Mouse (Mus musculus) forebrain, embryonic 10.5 days (tissue): ENCODE results near the gene Pacsin1. TPM values are rescaled to one million over a fixed set of nuclear protein-coding genes. Genes with fewer than 3 reads are reported as not detected.

Experiments used
- DNase-seq: peaks from one replicate; pipeline ENCODE4 v3.0.0-alpha.2; 2017; ENCODE audit warnings: low spot score; ENCODE audit errors: extremely low spot score
- H3K27ac ChIP-seq: fragments of 300-500 bp; sonication (generic); 2 replicates; pipeline ENCODE4 v1.5.1; 2016; ENCODE audit warnings: mild to moderate bottlenecking
- H3K27me3 ChIP-seq: fragments of 300-500 bp; sonication (generic); 2 replicates; pipeline ENCODE4 v1.6.1; 2016; ENCODE audit warnings: mild to moderate bottlenecking; ENCODE audit not compliant: poor library complexity, severe bottlenecking
- H3K36me3 ChIP-seq: fragments of 300-500 bp; sonication (generic); replicated peaks from 2 replicates; pipeline ENCODE4 v1.6.1; 2016; ENCODE audit warnings: mild to moderate bottlenecking, moderate library complexity
- H3K4me1 ChIP-seq: fragments of 300-500 bp; sonication (generic); 2 replicates; pipeline ENCODE4 v1.6.1; 2016
- H3K4me3 ChIP-seq: fragments of 300-500 bp; sonication (generic); 2 replicates; pipeline ENCODE4 v1.5.1; 2016; ENCODE audit warnings: mild to moderate bottlenecking, moderate library complexity
- H3K9me3 ChIP-seq: fragments of 300-500 bp; sonication (generic); 2 replicates; pipeline ENCODE4 v1.6.1; 2016; ENCODE audit warnings: mild to moderate bottlenecking, moderate library complexity
- WGBS: fragments of 180-500 bp; shearing (Covaris S2); methylation state at CpG from one replicate; pipeline ENCODE4 v1.1.7; 2016; 5-methylcytosine and 5-hydroxymethylcytosine counted together
- polyA plus RNA-seq: library from polyadenylated mRNA; unstranded; fragments of >200 nt; fragmentation: Nextera tagmentation; extraction: Ambion mirVana; gene quantifications from 2 replicates; pipeline ENCODE4 v1.2.1, GENCODE M21; 2016

Gene Pacsin1
- polyA plus RNA-seq = 4.3 TPM in 2 replicates

DNA sequence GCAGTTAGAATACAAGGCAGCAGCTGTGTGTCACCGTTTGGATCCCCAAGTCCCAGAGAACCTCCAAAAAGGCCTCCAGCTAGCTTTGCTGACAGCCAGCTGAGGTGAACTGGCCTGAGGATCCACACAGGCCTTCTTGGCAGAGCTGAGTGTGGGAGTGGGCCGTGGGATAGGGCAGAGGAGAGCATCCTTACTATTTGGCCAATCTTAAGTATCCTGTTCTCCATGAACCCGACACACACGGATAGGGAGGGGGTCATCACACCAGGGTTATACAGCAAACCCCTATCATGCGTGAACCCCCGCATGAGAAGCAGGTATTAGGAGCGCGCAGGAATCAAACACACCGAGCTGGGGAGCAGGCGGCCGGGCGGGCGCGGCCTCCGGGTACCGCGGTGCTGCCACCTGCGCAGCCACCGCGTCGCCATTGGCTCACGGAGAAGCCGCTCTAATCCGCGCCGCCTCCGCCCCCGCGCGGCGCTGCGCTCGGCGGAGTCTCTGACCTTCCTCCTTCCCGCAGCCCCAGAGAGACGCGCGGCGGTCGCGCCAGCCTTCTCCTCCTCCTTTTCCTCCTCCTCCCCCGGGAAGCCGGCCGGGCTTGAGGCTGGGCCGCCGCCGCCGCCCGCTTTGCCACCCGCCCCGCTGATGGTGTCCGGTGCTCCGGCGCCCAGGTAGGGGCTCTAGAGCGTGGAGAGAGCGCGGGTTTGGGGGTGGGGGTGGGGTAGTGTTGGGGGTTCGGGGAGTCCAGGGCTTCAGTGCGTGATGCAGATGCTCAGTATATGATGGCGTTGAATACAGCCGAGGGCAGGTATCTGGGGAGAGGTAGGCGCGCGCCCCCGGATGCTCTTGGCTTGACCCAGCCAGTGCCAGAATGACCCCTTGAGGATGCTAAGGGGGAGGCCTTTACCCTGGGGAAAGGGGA lies at the start of gene Pacsin1:
Pacsin1 (plus strand) TSS at position 421 of the 922 bp plus-strand sequence.
- WGBS = 2% methylated on average over 64 of the region's 65 CpGs
- H3K27ac ChIP-seq = peak within 1 kb of the TSS; percentile 78
- H3K36me3 ChIP-seq = no peaks in the 10 kb centered on the region
- H3K4me3 ChIP-seq = peak within 1 kb of the TSS; percentile 65
- H3K9me3 ChIP-seq = no peaks in the 10 kb centered on the region
- peak; percentile 48 for DNase-seq
- peaks cover 52% of the 10 kb centered on the region for H3K27me3 ChIP-seq
- peaks cover 25% of the 10 kb centered on the region for H3K4me1 ChIP-seq

DNA sequence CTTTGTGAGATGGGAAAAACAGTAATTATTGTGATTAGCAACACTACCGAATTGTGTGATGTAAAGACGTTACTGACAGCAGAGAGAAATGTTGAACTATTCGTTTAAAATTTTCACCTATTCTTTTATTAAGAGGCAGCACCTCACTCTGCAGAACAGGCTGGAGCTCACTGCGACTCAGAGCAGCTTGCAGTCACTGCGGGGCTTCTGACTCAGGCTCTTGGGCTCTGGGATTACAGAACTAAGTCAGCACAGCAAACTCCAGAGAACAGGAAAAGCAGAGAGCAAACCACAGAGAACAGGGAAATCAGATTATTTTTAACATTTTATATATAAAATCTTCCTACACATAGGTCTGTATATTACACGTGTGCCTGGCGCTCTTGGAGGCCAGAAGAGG lies 45.7 kb upstream of the Pacsin1 start:
- no peak overlapping the region for H3K4me3 ChIP-seq
- no peaks in the 10 kb centered on the region for H3K27me3 ChIP-seq
- 91% methylated on average over 7 of the region's 7 CpGs for WGBS
- DNase-seq = no peak
- H3K36me3 ChIP-seq = peaks cover 59% of the 10 kb centered on the region
- no peak overlapping the region for H3K27ac ChIP-seq
- H3K9me3 ChIP-seq = no peaks in the 10 kb centered on the region
- H3K4me1 ChIP-seq = peaks cover 22% of the 10 kb centered on the region

DNA sequence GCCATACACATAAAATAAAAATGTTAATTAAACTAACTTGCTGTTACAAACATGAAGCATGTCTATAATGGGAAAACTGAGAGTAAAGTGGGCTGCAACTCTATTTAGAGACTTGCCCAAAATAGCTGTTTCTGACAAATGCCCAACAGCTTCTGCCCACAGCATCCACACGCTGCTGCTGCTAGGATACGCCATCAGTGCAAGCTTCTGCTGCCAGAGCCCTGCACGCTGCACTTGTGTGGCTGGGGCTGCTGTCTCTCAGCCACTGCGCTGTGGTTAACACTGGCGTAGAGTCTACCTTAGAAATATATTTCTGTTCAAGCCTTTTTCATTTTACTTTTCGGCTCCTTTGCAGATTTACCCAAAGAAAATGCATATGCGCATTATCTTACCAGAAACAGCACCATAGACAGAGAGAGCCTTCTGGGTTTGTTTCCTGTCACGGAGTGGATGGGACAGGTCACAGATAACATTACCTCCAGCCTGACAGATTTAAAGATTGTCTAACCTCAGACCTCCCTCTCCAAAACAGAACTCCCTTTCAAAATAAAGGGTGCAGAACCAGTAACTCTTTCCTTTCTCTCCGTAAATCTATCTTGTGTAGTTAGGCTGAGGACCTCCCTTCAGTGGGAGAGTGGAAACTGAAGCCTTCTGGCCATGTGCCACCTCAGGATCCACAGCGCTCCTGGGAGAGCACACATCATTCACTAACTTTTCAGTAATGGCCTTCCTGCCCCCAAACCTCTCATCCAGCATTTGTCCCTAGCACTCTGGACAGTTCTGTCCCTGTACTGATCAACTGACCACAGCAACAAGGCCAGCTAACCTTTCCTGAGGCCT lies 44.4 kb upstream of the Pacsin1 start:
- H3K9me3 ChIP-seq = no peaks in the 10 kb centered on the region
- WGBS = 90% methylated on average over 10 of the region's 10 CpGs
- no peak overlapping the region for H3K4me3 ChIP-seq
- H3K36me3 ChIP-seq = peaks cover 64% of the 10 kb centered on the region
- no peak overlapping the region for H3K27ac ChIP-seq
- H3K27me3 ChIP-seq = no peaks in the 10 kb centered on the region
- peaks cover 26% of the 10 kb centered on the region for H3K4me1 ChIP-seq
- no peak for DNase-seq

DNA sequence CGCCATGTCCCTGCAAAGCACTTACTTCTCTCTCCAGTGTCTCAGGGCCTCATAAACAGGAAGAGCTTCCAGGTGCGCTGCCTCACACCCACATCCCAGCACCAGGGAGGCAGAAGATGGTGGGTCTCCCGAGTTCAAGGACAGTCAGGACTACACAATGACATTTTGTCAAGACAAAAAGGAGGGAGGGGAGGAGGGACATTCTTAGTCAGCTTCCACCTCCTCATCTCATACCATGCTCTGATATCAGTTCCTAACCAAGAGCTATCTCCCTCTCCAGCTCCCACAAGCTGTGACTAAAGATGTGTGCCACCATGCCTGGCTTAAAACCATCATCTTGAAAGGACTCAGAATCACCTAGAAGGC lies 43.8 kb upstream of the Pacsin1 start:
- Histone ChIP-seq H3K4me1 (peaks cover 26% of the 10 kb centered on the region), H3K27me3 (no peaks in the 10 kb centered on the region), H3K36me3 (peaks cover 68% of the 10 kb centered on the region), H3K27ac (no peak overlapping the region), H3K4me3 (no peak overlapping the region), H3K9me3 (peaks cover 1% of the 10 kb centered on the region; the same call in 1 of the 2 replicates)
- no peak for DNase-seq
- WGBS = 79% methylated on average over 3 of the region's 3 CpGs

DNA sequence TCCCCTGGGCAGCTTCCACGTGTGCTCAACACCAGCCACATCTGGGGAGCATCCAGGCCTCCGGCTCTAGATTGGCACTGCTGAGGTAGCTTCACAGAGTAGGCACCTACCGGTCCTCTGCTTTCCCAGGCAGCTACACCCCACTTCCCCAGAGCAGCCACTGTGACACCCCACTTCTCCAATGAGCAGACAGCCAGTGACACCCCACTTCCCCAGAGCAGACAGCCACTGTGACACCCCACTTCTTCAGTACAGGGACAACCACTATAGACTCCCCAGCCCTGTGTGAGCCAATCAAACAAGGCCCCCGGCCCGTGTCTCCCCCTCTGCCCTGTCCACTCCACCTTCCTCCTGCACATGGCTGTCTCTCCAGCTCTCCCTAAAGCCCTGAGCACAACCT lies 43.3 kb upstream of the Pacsin1 start:
- no peak overlapping the region for H3K4me3 ChIP-seq
- H3K4me1 ChIP-seq = peaks cover 26% of the 10 kb centered on the region
- no peaks in the 10 kb centered on the region for H3K27me3 ChIP-seq
- peaks cover 6% of the 10 kb centered on the region for H3K9me3 ChIP-seq
- DNase-seq = no peak
- no peak overlapping the region for H3K27ac ChIP-seq
- WGBS = 90% methylated on average over 5 of the region's 5 CpGs
- peaks cover 70% of the 10 kb centered on the region for H3K36me3 ChIP-seq

DNA sequence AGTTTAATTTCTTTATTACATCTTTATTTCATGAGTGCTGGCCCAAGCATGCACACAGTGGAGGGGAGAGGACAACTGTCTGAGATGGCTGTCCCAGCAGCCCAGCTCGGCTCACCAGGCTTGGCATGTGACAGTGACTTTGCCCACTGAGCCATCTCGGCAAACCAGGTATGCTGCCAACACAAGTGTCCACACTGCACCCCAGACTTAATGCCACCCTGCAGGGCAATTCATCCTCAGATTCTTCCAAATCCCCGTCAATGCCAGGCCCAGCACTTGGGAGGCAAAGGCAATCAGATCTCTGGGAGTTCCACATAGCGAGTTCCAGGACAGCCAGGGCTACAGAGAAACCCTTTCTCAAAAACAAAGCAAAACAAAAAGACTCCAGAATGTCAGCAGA lies 42.3 kb upstream of the Pacsin1 start:
- Histone ChIP-seq H3K27me3 (no peaks in the 10 kb centered on the region), H3K36me3 (peaks cover 72% of the 10 kb centered on the region)

DNA sequence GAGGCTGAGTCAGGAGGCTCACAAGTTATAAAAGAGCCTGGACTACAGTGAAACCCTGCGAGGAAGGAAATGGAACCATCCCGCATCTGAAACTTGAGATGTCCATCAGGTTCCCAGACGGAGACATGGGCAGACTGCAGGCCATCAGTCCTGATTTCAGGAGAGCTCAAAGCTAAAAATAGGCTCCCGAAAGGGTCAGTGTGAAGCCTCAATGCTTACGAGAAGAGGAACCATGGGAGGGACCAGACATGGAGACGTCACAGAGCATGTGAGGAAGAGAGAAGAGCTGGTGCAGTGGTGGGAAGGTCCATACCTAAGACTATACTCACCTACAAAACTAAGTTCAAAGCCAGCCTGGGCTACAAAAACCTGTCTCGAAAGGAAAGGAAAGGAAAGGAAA lies 39.9 kb upstream of the Pacsin1 start:
- no peaks in the 10 kb centered on the region for H3K27me3 ChIP-seq
- no peak overlapping the region for H3K4me3 ChIP-seq
- peaks cover 25% of the 10 kb centered on the region for H3K9me3 ChIP-seq
- WGBS = 84% methylated on average over 7 of the region's 7 CpGs
- peaks cover 31% of the 10 kb centered on the region for H3K4me1 ChIP-seq
- DNase-seq = no peak
- peaks cover 80% of the 10 kb centered on the region for H3K36me3 ChIP-seq
- no peak overlapping the region for H3K27ac ChIP-seq

More for the DNA sequence above, 42.3 kb upstream of the Pacsin1 start:
- DNase-seq = no peak
- H3K27ac ChIP-seq = no peak overlapping the region
- WGBS = 86% methylated on average over 4 of the region's 4 CpGs
- H3K9me3 ChIP-seq = peaks cover 17% of the 10 kb centered on the region
- H3K4me3 ChIP-seq = no peak overlapping the region
- H3K4me1 ChIP-seq = peaks cover 26% of the 10 kb centered on the region

DNA sequence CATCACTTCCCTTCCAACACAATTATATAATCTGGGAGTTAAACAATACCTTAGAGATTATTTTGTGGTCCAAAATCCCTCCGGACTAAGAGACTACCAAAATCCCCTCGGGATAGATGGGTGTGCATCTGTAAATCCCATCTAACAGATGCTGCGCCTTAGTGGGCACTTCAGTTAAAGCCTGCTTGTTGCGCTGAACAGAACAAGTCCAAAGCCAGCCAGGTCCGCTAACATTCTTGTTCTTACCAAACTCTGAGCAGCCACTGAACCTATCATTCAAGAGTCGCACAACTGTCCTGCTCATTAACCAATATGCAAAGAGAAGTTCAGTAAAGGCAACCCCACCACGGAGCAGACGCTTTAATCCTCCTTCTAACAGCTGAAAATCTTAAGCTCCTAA lies 34.1 kb upstream of the Pacsin1 start:
- WGBS = 61% methylated on average over 8 of the region's 8 CpGs
- no peak for DNase-seq
- H3K4me1 ChIP-seq = peaks cover 43% of the 10 kb centered on the region
- H3K27ac ChIP-seq = peak overlapping the region; percentile 100
- H3K36me3 ChIP-seq = peaks cover 42% of the 10 kb centered on the region
- H3K9me3 ChIP-seq = peaks cover 25% of the 10 kb centered on the region
- H3K4me3 ChIP-seq = peak overlapping the region; percentile 94
- no peaks in the 10 kb centered on the region for H3K27me3 ChIP-seq

DNA sequence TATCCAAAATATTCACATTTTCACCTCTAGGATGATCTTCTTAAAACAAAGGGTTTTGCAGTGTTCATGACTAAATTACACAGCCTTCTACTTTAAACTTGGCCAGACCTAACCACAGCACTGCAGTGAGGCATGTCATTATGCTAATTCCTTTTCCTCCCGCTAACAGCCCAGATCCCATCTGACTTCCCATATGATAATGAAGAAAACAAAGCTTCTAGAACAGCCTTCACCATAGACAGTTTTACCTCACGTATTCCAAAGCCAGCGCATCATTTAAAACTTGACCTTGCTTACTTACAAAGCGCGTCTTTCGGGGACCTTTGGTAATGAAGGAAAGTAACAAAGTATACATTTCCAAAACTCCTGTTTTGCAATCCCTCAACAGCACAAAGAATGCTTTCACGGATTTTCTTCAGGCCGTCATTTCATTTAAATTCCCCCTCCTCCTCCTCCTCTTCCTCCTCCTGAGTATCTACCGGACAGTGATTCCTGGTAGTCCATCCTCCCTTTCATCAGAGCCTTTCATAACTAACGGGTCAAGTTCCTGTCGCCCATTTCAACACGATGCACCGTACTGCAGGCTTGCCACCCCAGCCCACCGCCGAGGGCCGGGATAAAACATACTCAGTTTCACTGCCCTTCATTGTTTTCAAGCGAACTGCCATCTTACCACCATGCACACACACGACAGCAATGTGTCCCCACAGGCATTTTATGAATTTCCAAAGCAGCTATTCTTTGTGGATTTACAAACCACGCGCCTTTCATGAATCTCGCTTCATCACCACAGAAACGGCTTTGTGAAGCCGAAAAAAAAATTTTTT lies 33.4 kb upstream of the Pacsin1 start:
- 4% methylated on average over 23 of the region's 23 CpGs for WGBS
- peak overlapping the region; percentile 94 for H3K4me3 ChIP-seq
- H3K4me1 ChIP-seq = peaks cover 49% of the 10 kb centered on the region
- DNase-seq = peak; percentile 45
- peaks cover 20% of the 10 kb centered on the region for H3K9me3 ChIP-seq
- no peaks in the 10 kb centered on the region for H3K27me3 ChIP-seq
- H3K27ac ChIP-seq = peak overlapping the region; percentile 100
- peaks cover 35% of the 10 kb centered on the region for H3K36me3 ChIP-seq

DNA sequence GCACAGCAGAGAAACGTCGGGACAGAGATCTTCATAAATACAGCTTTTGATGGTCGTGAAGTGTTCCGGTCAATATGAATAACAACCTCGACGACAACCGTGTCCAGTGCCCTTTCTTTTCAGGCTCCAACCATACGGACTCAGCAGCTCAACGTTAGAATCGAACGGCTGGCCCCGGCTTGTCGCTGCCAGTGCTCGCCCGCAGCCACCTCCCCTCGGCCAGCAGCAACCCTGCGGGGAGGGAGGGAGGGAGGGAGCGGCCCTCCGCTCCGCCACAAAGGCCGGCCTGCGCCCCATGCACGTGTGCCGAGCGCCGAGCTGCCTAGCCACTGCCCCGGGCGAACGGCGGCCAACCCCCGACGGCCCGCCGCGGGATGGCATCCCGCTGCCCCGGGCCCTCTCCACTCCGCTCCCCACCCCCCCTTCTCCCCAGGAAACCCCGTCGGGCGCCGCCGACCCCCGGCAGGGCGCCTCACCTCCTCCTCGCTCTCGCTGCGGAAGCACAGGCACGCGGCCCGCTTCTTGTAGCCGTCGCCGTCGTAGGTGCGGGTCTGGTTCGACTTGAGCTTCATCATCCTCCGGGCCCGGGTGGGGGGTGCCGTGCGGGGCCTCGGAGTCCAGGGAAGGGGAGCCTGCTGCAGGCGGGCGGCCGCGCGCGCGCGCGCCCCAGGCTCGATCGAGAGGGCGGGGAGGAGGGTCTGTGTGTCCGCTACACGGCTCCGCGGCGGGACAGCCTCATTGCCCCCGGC lies 32.5 kb upstream of the Pacsin1 start:
- peak; percentile 69 for DNase-seq
- Histone ChIP-seq H3K27ac (peak overlapping the region; percentile 100), H3K4me3 (peak overlapping the region; percentile 94), H3K36me3 (peaks cover 26% of the 10 kb centered on the region), H3K4me1 (peaks cover 51% of the 10 kb centered on the region), H3K9me3 (peaks cover 11% of the 10 kb centered on the region), H3K27me3 (no peaks in the 10 kb centered on the region)
- WGBS = under 1% methylated on average over 79 of the region's 80 CpGs

DNA sequence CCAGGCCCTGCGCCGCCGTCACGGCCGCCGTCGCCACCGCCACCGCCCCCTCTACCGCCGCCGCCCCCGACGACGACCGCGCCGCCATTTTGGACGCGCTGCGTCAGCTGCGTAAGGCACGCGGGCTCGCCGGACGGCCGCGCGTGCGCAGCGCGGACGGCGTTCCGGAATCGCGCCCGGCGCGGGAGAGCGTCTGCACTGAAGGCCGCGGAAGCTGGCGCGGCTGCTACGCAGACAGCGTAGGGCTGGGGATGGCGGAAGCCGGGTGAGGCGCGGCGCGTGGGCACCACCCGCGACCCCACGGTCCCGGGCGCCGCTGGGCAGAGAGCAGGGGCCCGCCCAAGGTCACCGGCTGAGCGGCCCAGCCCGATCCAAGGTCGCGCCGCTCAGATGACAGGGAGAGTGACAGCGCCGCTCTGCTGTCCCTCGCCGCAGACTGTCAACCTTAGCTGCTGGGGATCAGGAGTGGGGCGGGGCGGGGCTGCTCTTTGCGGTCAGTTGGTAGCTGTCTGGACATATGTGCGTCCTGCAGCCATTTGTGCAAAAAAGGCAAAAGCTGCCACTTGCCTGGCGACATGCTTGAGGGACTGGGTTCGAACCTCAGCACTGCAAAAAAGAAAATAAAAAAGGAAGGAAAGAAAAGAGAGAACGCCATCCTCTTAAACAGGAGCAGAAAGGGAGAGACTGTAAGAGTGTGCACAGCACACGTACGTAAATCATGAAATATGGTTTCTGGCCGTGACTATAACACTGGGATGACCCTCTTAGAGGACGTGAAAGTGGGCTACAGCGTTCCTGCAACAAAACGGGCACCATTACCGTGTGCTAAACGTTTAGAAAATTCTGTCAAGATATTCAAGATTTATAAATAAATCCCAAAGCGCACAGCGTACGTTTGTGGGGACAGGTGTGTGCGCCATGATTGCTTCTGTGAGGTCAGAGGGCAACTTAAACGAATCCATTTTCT lies 31.7 kb upstream of the Pacsin1 start, which contains the start of gene Nudt3:
Nudt3 (minus strand) TSS at position 136 of the 967 bp plus-strand sequence.
- H3K27ac ChIP-seq = peak within 1 kb of the TSS; percentile 100
- DNase-seq = peak; percentile 85
- 9% methylated on average over 91 of the region's 91 CpGs for WGBS
- H3K4me3 ChIP-seq = peak within 1 kb of the TSS; percentile 94
- peaks cover 21% of the 10 kb centered on the region for H3K36me3 ChIP-seq
- H3K27me3 ChIP-seq = no peaks in the 10 kb centered on the region
- H3K9me3 ChIP-seq = 0 out of 2 replicates have a peak, but pooled peaks cover 3% of the 10 kb centered on the region
- peaks cover 51% of the 10 kb centered on the region for H3K4me1 ChIP-seq
